Mouse (Mus musculus): ENCODE measurements around the gene Mapkapk3.

Mapkapk3 gene

GRCm38 (mm10) chr9:107264731-107265130 is 24.9 kb downstream of the Mapkapk3 start:
- DNase-seq (ENCODE audit: low spot score in 2 of 2), result no peak

GRCm38 (mm10) chr9:107263912-107264311 is 25.8 kb downstream of the Mapkapk3 start:
- DNase-seq (ENCODE audit: low spot score in 2 of 2), result no peak

- no peak for DNase-seq (ENCODE audit: low spot score in 2 of 2)
Observed at GRCm38 (mm10) chr9:107262375-107262774, 27.3 kb downstream of the Mapkapk3 start.

GRCm38 (mm10) chr9:107261792-107262191 is 27.9 kb downstream of the Mapkapk3 start:
- DNase-seq (ENCODE audit: low spot score in 2 of 2), result no peak

- peak in 1 of 2 experiments; percentile 57 for DNase-seq (ENCODE audit: low spot score in 2 of 2)
Observed at GRCm38 (mm10) chr9:107260836-107261235, 28.8 kb downstream of the Mapkapk3 start.

- no peak for DNase-seq (ENCODE audit: low spot score in 2 of 2)
Observed at GRCm38 (mm10) chr9:107260429-107260828, 29.2 kb downstream of the Mapkapk3 start.

GRCm38 (mm10) chr9:107259571-107259970 is 30.1 kb downstream of the Mapkapk3 start:
- peak; percentile 74 to 80 for DNase-seq (ENCODE audit: low spot score in 2 of 2)

- DNase-seq (ENCODE audit: low spot score in 2 of 2), result no peak
Observed at GRCm38 (mm10) chr9:107255596-107255995, 34.1 kb downstream of the Mapkapk3 start.

- DNase-seq (ENCODE audit: low spot score in 2 of 2), result no peak
Observed at GRCm38 (mm10) chr9:107254925-107255324, 34.8 kb downstream of the Mapkapk3 start.

GRCm38 (mm10) chr9:107254476-107254875 is 35.2 kb downstream of the Mapkapk3 start:
- peak; percentile 81 to 86 for DNase-seq (ENCODE audit: low spot score in 2 of 2)

- peak; percentile 84 for DNase-seq (ENCODE audit: low spot score in 2 of 2)
Observed at GRCm38 (mm10) chr9:107252164-107252563, 37.5 kb downstream of the Mapkapk3 start.

- peak in 1 of 2 experiments; percentile 67 for DNase-seq (ENCODE audit: low spot score in 2 of 2)
Observed at GRCm38 (mm10) chr9:107250416-107251337, 39.0 kb downstream of the Mapkapk3 start.

GRCm38 (mm10) chr9:107249154-107249553 is 40.5 kb downstream of the Mapkapk3 start:
- DNase-seq (ENCODE audit: low spot score in 2 of 2), result peak in 1 of 2 experiments; percentile 63

GRCm38 (mm10) chr9:107246170-107246569 is 43.5 kb downstream of the Mapkapk3 start:
- no peak for DNase-seq (ENCODE audit: low spot score in 2 of 2)

GRCm38 (mm10) chr9:107245311-107245710 is 44.4 kb downstream of the Mapkapk3 start:
- no peak for DNase-seq (ENCODE audit: low spot score in 2 of 2)

- no peak for DNase-seq (ENCODE audit: low spot score in 2 of 2)
Observed at GRCm38 (mm10) chr9:107236151-107236550, 53.5 kb downstream of the Mapkapk3 start.

GRCm38 (mm10) chr9:107235261-107235660 is 54.4 kb downstream of the Mapkapk3 start:
- peak; percentile 65 to 69 for DNase-seq (ENCODE audit: low spot score in 2 of 2)

- DNase-seq (ENCODE audit: low spot score in 2 of 2), result no peak
Observed at GRCm38 (mm10) chr9:107232140-107232539, 57.5 kb downstream of the Mapkapk3 start.

GRCm38 (mm10) chr9:107231539-107232139 is 58.0 kb downstream of the Mapkapk3 start, which contains the start of gene Dock3:
Gene Dock3, minus strand, starts transcription at chr9:107231909.
- DNase-seq (ENCODE audit: low spot score in 2 of 2), result peak; percentile 73 to 82

GRCm38 (mm10) chr9:107230991-107231538 is 58.6 kb downstream of the Mapkapk3 start:
- peak; percentile 64 to 70 for DNase-seq (ENCODE audit: low spot score in 2 of 2)

GRCm38 (mm10) chr9:107224597-107224996 is 65.1 kb downstream of the Mapkapk3 start:
- no peak for DNase-seq (ENCODE audit: low spot score in 2 of 2)
